15 mouse cellular contexts compared by ENCODE assay signal in the genomic region with DNA sequence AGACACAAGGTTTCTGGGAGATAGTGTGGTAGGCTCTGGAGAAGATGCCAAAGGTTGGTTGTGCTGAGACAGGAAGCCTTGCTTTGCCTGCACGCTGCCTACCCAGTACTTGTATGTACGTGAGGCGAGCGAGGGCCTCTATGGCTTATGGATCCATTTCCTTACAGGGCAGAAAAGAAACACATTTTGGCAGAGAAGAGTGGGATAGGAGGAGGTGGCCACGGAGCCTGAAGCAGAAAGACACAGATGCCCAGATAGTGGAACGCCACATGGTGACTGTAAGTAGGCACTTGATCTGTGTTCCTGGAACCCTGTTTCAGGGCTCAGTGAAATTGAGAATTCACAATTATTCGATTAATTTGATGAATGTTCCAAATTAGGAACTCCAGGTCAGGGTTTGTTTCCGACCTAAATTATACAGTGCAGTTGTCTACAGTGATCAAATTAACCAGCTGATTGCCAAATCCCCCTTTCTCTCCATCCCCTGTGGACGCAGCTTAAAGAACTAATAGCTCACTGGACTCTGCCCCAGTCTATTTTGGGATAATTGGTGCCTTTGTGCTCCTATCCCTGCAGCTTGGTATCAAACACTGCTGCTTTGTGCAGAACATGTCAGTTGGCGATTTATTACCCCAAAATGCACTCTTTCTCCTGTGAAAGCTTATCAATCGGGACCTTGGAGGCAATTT.
DNase-seq lines count a peak whose midpoint lies in the region; ATAC-seq lines count a peak whose summit lies in the region.
"Had no signal": no experiment of that assay in that cellular context is flagged by ENCODE, and none has a peak within 500 bp of the region (broad histone marks: within the 10 kb centered on the region; RNA-seq: fewer than 3 reads in every experiment).

No protein-coding gene starts in this region.

- H3K4me3 ChIP-seq in midbrain, embryonic 13.5 days (replicated peaks) = no peak overlapping the region
- H3K4me3 ChIP-seq in midbrain, embryonic 11.5 days (ENCODE audit: low read depth, low read length) = no peak overlapping the region
- H3K4me3 ChIP-seq in forebrain, embryonic 16.5 days (replicated peaks; ENCODE audit: low read length) = no peak overlapping the region
- H3K4me3 ChIP-seq: heart, embryonic 13.5 days; liver, embryonic 12.5 days had no signal

- no peaks in the 10 kb centered on the region for H3K36me3 ChIP-seq in midbrain, embryonic 13.5 days
- H3K36me3 ChIP-seq in midbrain, embryonic 11.5 days (ENCODE audit: control insufficient read depth, insufficient read depth, low read length) = no peaks in the 10 kb centered on the region
- H3K36me3 ChIP-seq in forebrain, embryonic 16.5 days (ENCODE audit: control insufficient read depth, insufficient read depth) = no peaks in the 10 kb centered on the region
- H3K36me3 ChIP-seq: heart, embryonic 13.5 days; liver, embryonic 12.5 days had no signal

- ATAC-seq in midbrain, embryonic 13.5 days = 0 out of 2 replicates have a peak, but pooled peaks have one; percentile 30
- no peak for ATAC-seq in midbrain, embryonic 11.5 days (ENCODE audit: low FRiP score)
- ATAC-seq in forebrain, embryonic 16.5 days = peak; percentile 78
- ATAC-seq: liver, embryonic 12.5 days; lung, postnatal 0 days had no signal

- peaks cover 5% of the 10 kb centered on the region for H3K4me1 ChIP-seq in midbrain, embryonic 13.5 days (replicated peaks)
- H3K4me1 ChIP-seq in midbrain, embryonic 11.5 days (ENCODE audit: control insufficient read depth, insufficient read depth, low read length) = no peaks in the 10 kb centered on the region
- peaks cover 21% of the 10 kb centered on the region for H3K4me1 ChIP-seq in forebrain, embryonic 16.5 days (replicated peaks; ENCODE audit: control insufficient read depth, insufficient read depth, low read length)
- H3K4me1 ChIP-seq: liver, embryonic 12.5 days had no signal

- H3K4me2 ChIP-seq in midbrain, embryonic 13.5 days (replicated peaks) = no peak overlapping the region
- no peak overlapping the region for H3K4me2 ChIP-seq in midbrain, embryonic 11.5 days
- H3K4me2 ChIP-seq in forebrain, embryonic 16.5 days (ENCODE audit: low read length) = peak overlapping the region; percentile 44
- H3K4me2 ChIP-seq: heart, embryonic 13.5 days; liver, embryonic 12.5 days had no signal

- DNase-seq in heart, adult 11 months = peak; percentile 27
- no peak for DNase-seq in heart, postnatal 10 days
- no peak for DNase-seq in midbrain, embryonic 11.5 days (ENCODE audit: low spot score, missing footprints)
- peak; percentile 70 for DNase-seq in retina, embryonic 14.5 days (ENCODE audit: low spot score)
- no peak for DNase-seq in lung, postnatal 10 days
- no peak for DNase-seq in testis, postnatal 14 days (ENCODE audit: low spot score)
- DNase-seq: adrenal gland, postnatal 14 days; gastrocnemius, postnatal 25 days; kidney, adult 11 months; spleen, adult 18-20 months had no signal

- 69% methylated on average over 11 of the region's 11 CpGs for WGBS in midbrain, embryonic 13.5 days
- WGBS in midbrain, embryonic 11.5 days = 86% methylated on average over 11 of the region's 11 CpGs
- 7% methylated on average over 11 of the region's 11 CpGs for WGBS in forebrain, embryonic 16.5 days

- no peaks in the 10 kb centered on the region for H3K9me3 ChIP-seq in midbrain, embryonic 13.5 days
- no peaks in the 10 kb centered on the region for H3K9me3 ChIP-seq in midbrain, embryonic 11.5 days (ENCODE audit: control insufficient read depth, low read length)
- no peaks in the 10 kb centered on the region for H3K9me3 ChIP-seq in forebrain, embryonic 16.5 days (ENCODE audit: control insufficient read depth, low read length)
- H3K9me3 ChIP-seq: heart, embryonic 13.5 days; liver, embryonic 12.5 days had no signal

- no peaks in the 10 kb centered on the region for H3K27me3 ChIP-seq in midbrain, embryonic 13.5 days
- no peaks in the 10 kb centered on the region for H3K27me3 ChIP-seq in midbrain, embryonic 11.5 days (ENCODE audit: control insufficient read depth, insufficient read depth, low read length)
- H3K27me3 ChIP-seq in forebrain, embryonic 16.5 days (replicated peaks; ENCODE audit: control insufficient read depth, insufficient read depth, low read length) = no peaks in the 10 kb centered on the region
- H3K27me3 ChIP-seq: heart, embryonic 13.5 days; liver, embryonic 12.5 days had no signal

- H3K9ac ChIP-seq in midbrain, embryonic 13.5 days (replicated peaks) = no peak overlapping the region
- H3K9ac ChIP-seq in midbrain, embryonic 11.5 days (ENCODE audit: low read length) = no peak overlapping the region
- no peak overlapping the region; the same call in 1 of the 2 replicates for H3K9ac ChIP-seq in forebrain, embryonic 16.5 days (replicated peaks; ENCODE audit: low read depth, low read length)
- H3K9ac ChIP-seq: heart, embryonic 13.5 days; liver, embryonic 12.5 days had no signal

- no peak overlapping the region for H3K27ac ChIP-seq in midbrain, embryonic 13.5 days
- no peak overlapping the region for H3K27ac ChIP-seq in midbrain, embryonic 11.5 days (ENCODE audit: low read depth, low read length)
- H3K27ac ChIP-seq in forebrain, embryonic 16.5 days (ENCODE audit: low read length) = peak overlapping the region; percentile 48
- H3K27ac ChIP-seq: heart, embryonic 13.5 days; liver, embryonic 12.5 days had no signal

- intact Hi-C loops in heart, postnatal 10 days (cut with DNase I) = no loop called here

Comparison
In these comparisons a context has a peak if more than half of its experiments do, and no peak if none do; other contexts are left out.
1. DNase-seq: peak in heart, adult 11 months (single experiment) and retina, embryonic 14.5 days (single experiment); none in heart, postnatal 10 days (0 of 2), midbrain, embryonic 11.5 days (single experiment), lung, postnatal 10 days (single experiment) and testis, postnatal 14 days (single experiment).